Mouse (Mus musculus) thymus, postnatal 0 days (tissue): ENCODE results near the gene Gtf2a1. TPM values are rescaled to one million over a fixed set of nuclear protein-coding genes. Genes with fewer than 3 reads are reported as not detected.
"Not testable (repeated sequence)": the region's sequence is repeated elsewhere in the genome, so short reads cannot be mapped to it uniquely, and the experiment has no call there.

Experiments used
- DNase-seq: peaks from one replicate; pipeline ENCODE4 v3.0.0-alpha.2; 2015; ENCODE audit warnings: low spot score
- polyA plus RNA-seq: library from polyadenylated mRNA; unstranded; fragments of >200 nt; fragmentation: Nextera tagmentation; extraction: Ambion mirVana; gene quantifications from 2 replicates; pipeline ENCODE4 v1.2.1, GENCODE M21; 2015

The Gtf2a1 gene
- polyA plus RNA-seq, result 31.0 and 36.6 TPM in 2 replicates

GRCm38 (mm10) chr12:91589847-91590690 lies at the start of gene Gtf2a1:
TSS of gene Gtf2a1 (minus strand) at chr12:91590487.
- peak; percentile 97 for DNase-seq

GRCm38 (mm10) chr12:91638351-91638750 lies 48.1 kb upstream of the Gtf2a1 start:
- no peak for DNase-seq

GRCm38 (mm10) chr12:91637136-91637909 lies 47.0 kb upstream of the Gtf2a1 start:
- DNase-seq, result no peak

- no peak for DNase-seq
Observed at GRCm38 (mm10) chr12:91626482-91626881, 36.2 kb upstream of the Gtf2a1 start.

GRCm38 (mm10) chr12:91625013-91625412 lies 34.7 kb upstream of the Gtf2a1 start:
- DNase-seq, result peak; percentile 41

- no peak for DNase-seq
Observed at GRCm38 (mm10) chr12:91609425-91609824, 19.1 kb upstream of the Gtf2a1 start.

GRCm38 (mm10) chr12:91607678-91608077 lies 17.4 kb upstream of the Gtf2a1 start:
- DNase-seq, result no peak

GRCm38 (mm10) chr12:91606651-91607050 lies 16.4 kb upstream of the Gtf2a1 start:
- DNase-seq, result no peak

- DNase-seq, result no peak
Observed at GRCm38 (mm10) chr12:91604600-91604999, 14.3 kb upstream of the Gtf2a1 start.

- no peak for DNase-seq
Observed at GRCm38 (mm10) chr12:91592128-91592527, 1.8 kb upstream of the Gtf2a1 start.

- no peak for DNase-seq
Observed at GRCm38 (mm10) chr12:91591191-91591590, 904 bp upstream of the Gtf2a1 start.

GRCm38 (mm10) chr12:91590716-91591115 lies 429 bp upstream of the Gtf2a1 start:
- no peak for DNase-seq

GRCm38 (mm10) chr12:91589542-91589846 lies 793 bp downstream of the Gtf2a1 start:
- DNase-seq, result no peak

- peak; percentile 62 for DNase-seq
Observed at GRCm38 (mm10) chr12:91588670-91589541, 1.4 kb downstream of the Gtf2a1 start.

- DNase-seq, result peak; percentile 93
Observed at GRCm38 (mm10) chr12:91588176-91588669, 2.1 kb downstream of the Gtf2a1 start.

- peak; percentile 19 for DNase-seq
Observed at GRCm38 (mm10) chr12:91587491-91588033, 2.7 kb downstream of the Gtf2a1 start.

GRCm38 (mm10) chr12:91587077-91587476 lies 3.2 kb downstream of the Gtf2a1 start:
- DNase-seq, result no peak

- DNase-seq, result not testable (repeated sequence)
Observed at GRCm38 (mm10) chr12:91585815-91586214, 4.5 kb downstream of the Gtf2a1 start.

- no peak for DNase-seq
Observed at GRCm38 (mm10) chr12:91585206-91585605, 5.1 kb downstream of the Gtf2a1 start.

- DNase-seq, result no peak
Observed at GRCm38 (mm10) chr12:91583409-91583808, 6.9 kb downstream of the Gtf2a1 start.
